Mouse (Mus musculus) liver, embryonic 13.5 days (tissue): ENCODE measurements around the gene 9930022D16Rik. TPM values are rescaled to one million over a fixed set of nuclear protein-coding genes. Genes with fewer than 3 reads are reported as not detected.
A peak's percentile ranks its signal among the peaks of the same experiment; 100 is the strongest.

ENCODE experiments used
- ATAC-seq: fragments of 200-750 bp; cut with Nextera tagmentation; 2 replicates; pipeline ENCODE4 v1.8.0; 2017; ENCODE audit warnings: low read depth, mild to moderate bottlenecking, moderate number of reproducible peaks, moderate library complexity
- DNase-seq: peaks from one replicate; pipeline ENCODE4 v3.0.0; 2022
- H3K27ac ChIP-seq: fragments of 300-500 bp; sonication (generic); 2 replicates; pipeline ENCODE4 v1.5.1; 2015; ENCODE audit warnings: moderate library complexity, mild to moderate bottlenecking, inconsistent platforms
- H3K27me3 ChIP-seq: fragments of 300-500 bp; sonication (generic); 2 replicates; pipeline ENCODE4 v1.6.1; 2015; ENCODE audit warnings: mild to moderate bottlenecking, inconsistent platforms
- H3K36me3 ChIP-seq: fragments of 300-500 bp; sonication (generic); 2 replicates; pipeline ENCODE4 v1.6.1; 2015; ENCODE audit warnings: mild to moderate bottlenecking, inconsistent platforms
- H3K4me1 ChIP-seq: fragments of 300-500 bp; sonication (generic); replicated peaks from 2 replicates; pipeline ENCODE4 v1.6.1; 2015; ENCODE audit warnings: inconsistent platforms
- H3K4me2 ChIP-seq: fragments of 300-500 bp; sonication (generic); 2 replicates; pipeline ENCODE4 v1.6.1; 2015; ENCODE audit warnings: inconsistent platforms, mild to moderate bottlenecking, moderate library complexity
- H3K4me3 ChIP-seq: fragments of 300-500 bp; sonication (generic); replicated peaks from 2 replicates; pipeline ENCODE4 v1.5.1; 2015; ENCODE audit warnings: mild to moderate bottlenecking, inconsistent platforms
- H3K9ac ChIP-seq: fragments of 300-500 bp; sonication (generic); 2 replicates; pipeline ENCODE4 v1.6.1; 2015; ENCODE audit warnings: mild to moderate bottlenecking, inconsistent platforms
- H3K9me3 ChIP-seq: fragments of 300-500 bp; sonication (generic); replicated peaks from 2 replicates; pipeline ENCODE4 v1.6.1; 2016; ENCODE audit warnings: inconsistent platforms
- WGBS: fragments of 180-500 bp; shearing (Covaris S2); methylation state at CpG from one replicate; pipeline ENCODE4 v1.1.7; 2015; ENCODE audit not compliant: insufficient replicate concordance; 5-methylcytosine and 5-hydroxymethylcytosine counted together
- polyA plus RNA-seq: library from polyadenylated mRNA; unstranded; fragments of >200 nt; fragmentation: Nextera tagmentation; extraction: Ambion mirVana; gene quantifications from 2 replicates; pipeline ENCODE4 v1.2.1, GENCODE M21; 2015

9930022D16Rik gene
- polyA plus RNA-seq, 1 experiment from 2014 or later: not detected

GRCm38 (mm10) chr11:109417472-109418040 lies 3.8 kb downstream of the 9930022D16Rik start:
- peaks cover 4% of the 10 kb centered on the region; the same call in 1 of the 2 replicates for H3K9me3 ChIP-seq
- ATAC-seq: no peak
- no peaks in the 10 kb centered on the region for H3K27me3 ChIP-seq
- H3K4me2 ChIP-seq: no peak overlapping the region
- H3K27ac ChIP-seq: no peak overlapping the region
- WGBS: 54% methylated on average over 9 of the region's 9 CpGs
- no peak overlapping the region for H3K9ac ChIP-seq
- no peak overlapping the region for H3K4me3 ChIP-seq
- H3K36me3 ChIP-seq: no peaks in the 10 kb centered on the region
- H3K4me1 ChIP-seq: peaks cover 8% of the 10 kb centered on the region
- DNase-seq: no peak

GRCm38 (mm10) chr11:109419461-109419860 lies 5.7 kb downstream of the 9930022D16Rik start:
- Histone ChIP-seq H3K9ac (no peak overlapping the region), H3K4me3 (no peak overlapping the region), H3K27me3 (no peaks in the 10 kb centered on the region), H3K36me3 (no peaks in the 10 kb centered on the region), H3K9me3 (peaks cover 4% of the 10 kb centered on the region; the same call in 1 of the 2 replicates), H3K4me2 (no peak overlapping the region), H3K27ac (no peak overlapping the region), H3K4me1 (peaks cover 23% of the 10 kb centered on the region)
- 47% methylated on average over 4 of the region's 4 CpGs for WGBS
- no peak for ATAC-seq
- DNase-seq: no peak

GRCm38 (mm10) chr11:109419961-109420566 lies 6.3 kb downstream of the 9930022D16Rik start:
- ATAC-seq (no peak), DNase-seq (no peak)
- Histone ChIP-seq H3K4me2 (peak overlapping the region; percentile 28; the same call in 1 of the 2 replicates), H3K4me3 (no peak overlapping the region), H3K9ac (no peak overlapping the region), H3K36me3 (no peaks in the 10 kb centered on the region), H3K27me3 (no peaks in the 10 kb centered on the region), H3K4me1 (peaks cover 29% of the 10 kb centered on the region), H3K27ac (no peak overlapping the region), H3K9me3 (peaks cover 4% of the 10 kb centered on the region; the same call in 1 of the 2 replicates)
- WGBS: 22% methylated on average over 16 of the region's 16 CpGs

GRCm38 (mm10) chr11:109420567-109420962 lies 6.8 kb downstream of the 9930022D16Rik start:
- no peak for DNase-seq
- Histone ChIP-seq H3K4me2 (peak overlapping the region; percentile 28; the same call in 1 of the 2 replicates), H3K27ac (no peak overlapping the region), H3K4me3 (no peak overlapping the region), H3K9me3 (peaks cover 4% of the 10 kb centered on the region; the same call in 1 of the 2 replicates), H3K9ac (no peak overlapping the region), H3K27me3 (no peaks in the 10 kb centered on the region), H3K4me1 (peaks cover 33% of the 10 kb centered on the region), H3K36me3 (no peaks in the 10 kb centered on the region)
- WGBS: 60% methylated on average over 14 of the region's 14 CpGs
- no peak for ATAC-seq

- Histone ChIP-seq H3K27ac (no peak overlapping the region), H3K4me2 (no peak overlapping the region), H3K27me3 (no peaks in the 10 kb centered on the region), H3K4me1 (peaks cover 34% of the 10 kb centered on the region), H3K4me3 (no peak overlapping the region), H3K9ac (no peak overlapping the region), H3K9me3 (peaks cover 4% of the 10 kb centered on the region; the same call in 1 of the 2 replicates), H3K36me3 (no peaks in the 10 kb centered on the region)
- no peak for ATAC-seq
- WGBS: 65% methylated on average over 5 of the region's 5 CpGs
- DNase-seq: no peak
Observed at GRCm38 (mm10) chr11:109421205-109421604, 7.5 kb downstream of the 9930022D16Rik start.

GRCm38 (mm10) chr11:109422263-109422662 lies 8.5 kb downstream of the 9930022D16Rik start:
- no peaks in the 10 kb centered on the region for H3K36me3 ChIP-seq
- WGBS: 84% methylated on average over 4 of the region's 4 CpGs
- no peak for ATAC-seq
- H3K9me3 ChIP-seq: peaks cover 4% of the 10 kb centered on the region; the same call in 1 of the 2 replicates
- H3K27me3 ChIP-seq: no peaks in the 10 kb centered on the region
- H3K27ac ChIP-seq: no peak overlapping the region
- no peak for DNase-seq
- H3K4me2 ChIP-seq: no peak overlapping the region
- H3K4me1 ChIP-seq: peaks cover 45% of the 10 kb centered on the region
- no peak overlapping the region for H3K9ac ChIP-seq
- H3K4me3 ChIP-seq: no peak overlapping the region

- no peak for DNase-seq
- ATAC-seq: no peak
- Histone ChIP-seq H3K36me3 (0 out of 2 replicates have a peak, but pooled peaks cover 1% of the 10 kb centered on the region), H3K27me3 (no peaks in the 10 kb centered on the region), H3K4me1 (peaks cover 46% of the 10 kb centered on the region), H3K4me3 (no peak overlapping the region), H3K27ac (peak overlapping the region; percentile 71), H3K9ac (no peak overlapping the region; the same call in 1 of the 2 replicates), H3K4me2 (no peak overlapping the region), H3K9me3 (peaks cover 4% of the 10 kb centered on the region; the same call in 1 of the 2 replicates)
- WGBS: 46% methylated on average over 1 of the region's 1 CpGs
Observed at GRCm38 (mm10) chr11:109423294-109423693, 9.6 kb downstream of the 9930022D16Rik start.

- Histone ChIP-seq H3K27ac (peak within 1 kb of the TSS; percentile 90), H3K27me3 (no peaks in the 10 kb centered on the region), H3K4me2 (peak within 1 kb of the TSS; percentile 91), H3K9me3 (peaks cover 4% of the 10 kb centered on the region; the same call in 1 of the 2 replicates), H3K9ac (peak within 1 kb of the TSS; percentile 80), H3K4me1 (peaks cover 39% of the 10 kb centered on the region), H3K4me3 (peak within 1 kb of the TSS; percentile 79), H3K36me3 (peaks cover 25% of the 10 kb centered on the region)
- under 1% methylated on average over 65 of the region's 65 CpGs for WGBS
- peak; percentile 99 for DNase-seq
- ATAC-seq: peak; percentile 94
Observed at GRCm38 (mm10) chr11:109425392-109426271, 11.9 kb downstream of the 9930022D16Rik start, which contains the start of gene Amz2. Gene Amz2, plus strand, starts transcription at chr11:109425946.

- Histone ChIP-seq H3K36me3 (peaks cover 31% of the 10 kb centered on the region), H3K27ac (peak overlapping the region; percentile 90), H3K4me3 (peak overlapping the region; percentile 79), H3K9ac (peak overlapping the region; percentile 80), H3K4me1 (peaks cover 39% of the 10 kb centered on the region), H3K4me2 (peak overlapping the region; percentile 91), H3K27me3 (no peaks in the 10 kb centered on the region), H3K9me3 (peaks cover 4% of the 10 kb centered on the region; the same call in 1 of the 2 replicates)
- DNase-seq: no peak
- 0% methylated on average over 11 of the region's 11 CpGs for WGBS
- ATAC-seq: no peak
Observed at GRCm38 (mm10) chr11:109426272-109426586, 12.5 kb downstream of the 9930022D16Rik start.

- Histone ChIP-seq H3K27ac (no peak overlapping the region), H3K4me1 (peaks cover 39% of the 10 kb centered on the region), H3K36me3 (peaks cover 37% of the 10 kb centered on the region), H3K4me3 (no peak overlapping the region), H3K4me2 (peak overlapping the region; percentile 91), H3K9me3 (peaks cover under 1% of the 10 kb centered on the region; the same call in 1 of the 2 replicates), H3K27me3 (no peaks in the 10 kb centered on the region), H3K9ac (no peak overlapping the region)
- 92% methylated on average over 5 of the region's 5 CpGs for WGBS
- DNase-seq (no peak), ATAC-seq (no peak)
Observed at GRCm38 (mm10) chr11:109427353-109427752, 13.6 kb downstream of the 9930022D16Rik start.

- H3K9ac ChIP-seq: no peak overlapping the region
- WGBS: 78% methylated on average over 16 of the region's 16 CpGs
- no peak for DNase-seq
- peaks cover 8% of the 10 kb centered on the region for H3K4me1 ChIP-seq
- H3K4me2 ChIP-seq: no peak overlapping the region
- no peaks in the 10 kb centered on the region for H3K9me3 ChIP-seq
- H3K27me3 ChIP-seq: no peaks in the 10 kb centered on the region
- no peak for ATAC-seq
- H3K27ac ChIP-seq: no peak overlapping the region
- H3K36me3 ChIP-seq: peaks cover 67% of the 10 kb centered on the region
- no peak overlapping the region for H3K4me3 ChIP-seq
Observed at GRCm38 (mm10) chr11:109434233-109434798, 20.6 kb downstream of the 9930022D16Rik start.
